Mouse (Mus musculus) left cerebral cortex, adult 2 months (tissue): ENCODE results near the gene Sigirr. TPM values are rescaled to one million over a fixed set of nuclear protein-coding genes. Genes with fewer than 3 reads are reported as not detected.

Experiments used
- DNase-seq, 2 experiments: peaks; one replicate each; pipeline ENCODE4 v3.0.0; 2021 to 2022; ENCODE audit warnings: low spot score in 2 of 2, mixed read lengths in 1 of 2; ENCODE audit errors: extremely low spot score in 1 of 2
- H3K27ac ChIP-seq: fragments of 200-600 bp; 2 replicates; pipeline ENCODE4 v1.8.1; 2022
- H3K4me3 ChIP-seq: fragments of 200-600 bp; 2 replicates; pipeline ENCODE4 v1.8.1; 2022
- CTCF ChIP-seq: fragments of 200-600 bp; IDR thresholded peaks from 2 replicates; pipeline ENCODE4 v1.8.1; 2022; ENCODE audit warnings: antibody characterized with exemption, mild to moderate bottlenecking, moderate library complexity
- intact Hi-C: fragments of 180-260 bp; cut with DNase I; formaldehyde crosslinking; loops from one replicate; pipeline ENCODE4 v1.15.1; 2025
- total RNA-seq, 2 experiments: library from RNA; stranded (reverse); gene quantifications; 2 replicates each; pipeline ENCODE4 v1.2.3; 2021

The Sigirr gene
- total RNA-seq, 2 experiments from 2014 or later = 1.7 to 3.4 TPM

GRCm38 (mm10) chr7:141123517-141123856, 23.1 kb upstream of the Sigirr start:
- intact Hi-C loops = no loop called here
- TF ChIP-seq CTCF = no peak
- peak overlapping the region; percentile 84 for H3K27ac ChIP-seq
- no peak for DNase-seq
- H3K4me3 ChIP-seq = peak overlapping the region; percentile 63

DNA sequence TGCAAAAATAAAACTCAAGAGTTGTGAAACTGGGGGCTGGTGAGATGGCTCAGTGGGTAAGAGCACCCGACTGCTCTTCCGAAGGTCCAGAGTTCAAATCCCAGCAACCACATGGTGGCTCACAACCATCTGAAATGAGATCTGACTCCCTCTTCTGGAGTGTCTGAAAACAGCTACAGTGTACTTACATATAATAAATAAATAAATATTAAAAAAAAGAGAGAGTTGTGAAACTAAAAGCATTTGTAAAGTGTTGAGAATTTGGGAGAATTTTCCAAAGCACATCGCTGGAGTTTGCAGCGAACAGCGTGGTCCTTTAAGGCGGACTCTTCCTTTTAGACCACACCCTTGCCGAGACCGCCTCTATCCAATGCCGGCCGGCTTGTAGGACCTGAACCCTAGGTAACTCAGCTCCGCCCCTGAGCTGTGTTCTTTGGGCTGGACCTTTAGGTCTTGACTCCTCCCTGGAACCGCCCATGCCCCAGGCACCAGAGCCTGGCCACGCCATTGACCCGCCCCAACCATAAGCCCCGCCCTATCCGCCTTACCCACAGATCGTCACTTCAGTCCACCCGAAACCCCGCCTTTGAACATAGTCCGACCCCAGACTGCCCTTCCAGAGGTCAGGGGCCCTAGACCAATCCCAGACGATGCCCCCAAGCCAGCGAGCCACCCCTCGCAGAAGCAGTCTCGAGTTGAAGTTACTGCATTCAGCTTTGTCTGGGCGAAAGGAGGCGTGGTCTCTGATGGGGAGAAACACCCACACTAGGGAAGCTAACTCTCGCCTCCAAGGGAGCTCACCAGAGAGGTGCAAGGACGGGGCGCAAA, 22.5 kb upstream of the Sigirr start:
- intact Hi-C loops = no loop called here
- H3K27ac ChIP-seq = peak overlapping the region; percentile 84

DNA sequence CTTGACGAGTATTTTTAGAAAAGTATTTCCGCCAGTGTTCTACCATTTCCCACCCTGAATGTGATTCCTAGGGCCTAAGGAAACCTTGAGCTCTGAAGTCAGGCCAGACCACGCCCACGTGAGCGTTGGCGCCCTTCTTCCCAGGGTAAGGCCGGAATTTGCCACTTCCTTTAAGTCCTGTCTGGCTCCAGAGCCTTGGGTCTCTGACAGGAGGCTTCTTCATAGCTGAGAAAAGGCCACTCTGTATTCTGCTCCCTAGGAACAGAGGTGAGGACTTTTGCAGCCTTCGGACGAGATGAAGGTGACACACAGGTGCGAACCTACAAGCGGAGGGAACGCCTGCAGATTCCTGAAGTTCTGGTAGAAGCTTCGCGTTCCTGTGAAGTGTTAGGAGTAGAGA, 21.9 kb upstream of the Sigirr start, which contains the start of gene Ptdss2:
TSS of gene Ptdss2 (plus strand) at position 138 of the 400 bp plus-strand sequence.
- TF ChIP-seq CTCF = no peak
- peak within 1 kb of the TSS; percentile 63 for H3K4me3 ChIP-seq
- H3K27ac ChIP-seq = peak within 1 kb of the TSS; percentile 84
- DNase-seq = no peak
- intact Hi-C loops = no loop called here

More for the DNA sequence above, 22.5 kb upstream of the Sigirr start:
- peak; percentile 82 to 86 for DNase-seq
- peak; percentile 9 for TF ChIP-seq CTCF
- peak overlapping the region; percentile 63 for H3K4me3 ChIP-seq

- H3K27ac ChIP-seq = no peak overlapping the region
- intact Hi-C loops = no loop called here
- H3K4me3 ChIP-seq = no peak overlapping the region
- DNase-seq = no peak
- no peak; the same call in 1 of the 2 replicates for TF ChIP-seq CTCF
Observed at GRCm38 (mm10) chr7:141121051-141121531, 20.7 kb upstream of the Sigirr start.

DNA sequence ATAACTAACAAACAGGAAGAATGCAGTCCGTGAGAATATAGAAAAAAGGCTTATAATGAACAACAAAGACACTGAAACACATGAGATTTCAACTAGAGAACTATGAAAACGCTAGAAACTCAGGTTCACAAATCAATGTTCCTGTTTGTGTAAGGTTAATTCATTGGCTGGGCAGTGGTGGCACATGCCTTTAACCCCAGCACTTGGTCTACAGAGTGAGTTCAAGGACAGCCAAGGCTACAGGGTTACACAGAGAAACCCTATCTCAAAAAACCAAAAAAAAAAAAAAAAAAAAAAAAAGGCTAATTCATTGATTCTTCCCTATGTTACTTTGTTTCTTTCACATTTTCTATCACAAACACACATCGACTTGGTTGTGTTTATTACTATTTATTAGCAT, 20.2 kb upstream of the Sigirr start:
- no peak for DNase-seq
- no peak for TF ChIP-seq CTCF
- intact Hi-C loops = no loop called here
- Histone ChIP-seq H3K4me3 (no peak overlapping the region), H3K27ac (no peak overlapping the region)

DNA sequence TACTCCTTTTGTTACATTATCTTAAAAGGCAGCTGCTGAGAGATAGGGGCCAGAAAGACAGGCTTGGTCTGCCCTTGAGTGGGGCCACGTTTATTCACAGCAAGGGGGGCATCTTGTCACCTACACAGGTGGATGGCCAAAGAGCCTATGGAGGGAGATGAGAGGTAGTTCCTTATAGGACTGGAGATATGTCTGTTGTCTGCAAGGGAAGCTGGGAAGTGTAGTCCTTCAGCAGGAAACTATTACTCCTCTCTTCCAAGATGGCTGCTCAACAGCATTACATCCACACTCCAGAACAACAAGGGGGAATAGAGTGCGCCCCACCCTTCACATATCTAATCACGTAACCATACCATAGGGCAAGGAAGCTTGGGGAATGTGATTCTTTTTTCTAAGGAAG, 19.1 kb upstream of the Sigirr start:
- DNase-seq = no peak
- TF ChIP-seq CTCF = no peak
- H3K4me3 ChIP-seq = no peak overlapping the region
- intact Hi-C loops = no loop called here
- H3K27ac ChIP-seq = no peak overlapping the region

- Histone ChIP-seq H3K4me3 (no peak within 1 kb of the TSS), H3K27ac (no peak within 1 kb of the TSS)
- no peak for DNase-seq
- TF ChIP-seq CTCF = no peak
- intact Hi-C loops = no loop called here
Observed at GRCm38 (mm10) chr7:141117636-141118035, 17.3 kb upstream of the Sigirr start, which contains the start of gene Ano9. Ano9 (minus strand) TSS chr7:141117806.

GRCm38 (mm10) chr7:141115874-141116273, 15.5 kb upstream of the Sigirr start:
- intact Hi-C loops = no loop called here

GRCm38 (mm10) chr7:141103161-141103560, 2.8 kb upstream of the Sigirr start:
- no peak for DNase-seq
- intact Hi-C loops = no loop called here
- H3K27ac ChIP-seq = no peak overlapping the region
- H3K4me3 ChIP-seq = no peak overlapping the region
- no peak for TF ChIP-seq CTCF

More at GRCm38 (mm10) chr7:141115874-141116273, 15.5 kb upstream of the Sigirr start:
- Histone ChIP-seq H3K4me3 (no peak overlapping the region), H3K27ac (no peak overlapping the region)
- DNase-seq = no peak
- no peak for TF ChIP-seq CTCF

- DNase-seq = no peak
- intact Hi-C loops = no loop called here
- H3K27ac ChIP-seq = no peak overlapping the region; the same call in 1 of the 2 replicates
- no peak overlapping the region for H3K4me3 ChIP-seq
- no peak for TF ChIP-seq CTCF
Observed at GRCm38 (mm10) chr7:141097177-141097576, 3.2 kb downstream of the Sigirr start.

GRCm38 (mm10) chr7:141096649-141097056, 3.7 kb downstream of the Sigirr start:
- TF ChIP-seq CTCF = peak; percentile 1; the same call in 1 of the 2 replicates
- no peak overlapping the region for H3K27ac ChIP-seq
- no peak overlapping the region for H3K4me3 ChIP-seq
- intact Hi-C loops = no loop called here
- DNase-seq = no peak

DNA sequence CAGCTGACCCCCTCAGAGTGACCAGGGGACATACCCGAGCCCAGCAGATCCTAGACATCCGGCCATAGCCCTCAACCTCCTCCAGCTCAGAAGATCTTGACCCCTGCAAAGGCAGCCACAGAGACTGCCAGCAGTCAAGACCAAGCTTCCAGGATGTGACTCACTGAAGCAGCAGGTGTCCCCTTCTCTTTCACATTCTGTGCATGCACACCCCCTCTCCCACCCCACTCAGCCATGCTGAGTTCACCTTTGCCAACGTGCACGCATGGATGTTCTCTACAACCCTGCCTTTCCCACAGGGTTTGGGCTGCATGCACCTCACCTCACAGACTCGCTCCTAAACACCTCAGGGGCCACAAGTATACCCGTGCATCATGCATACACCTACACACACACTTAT, 4.4 kb downstream of the Sigirr start:
- no peak overlapping the region for H3K4me3 ChIP-seq
- intact Hi-C loops = no loop called here
- DNase-seq = no peak
- no peak for TF ChIP-seq CTCF
- no peak overlapping the region for H3K27ac ChIP-seq
